Mouse (Mus musculus): ENCODE measurements around the gene Tmem245.
A peak's percentile ranks its signal among the peaks of the same experiment; 100 is the strongest.

Tmem245 gene

DNA sequence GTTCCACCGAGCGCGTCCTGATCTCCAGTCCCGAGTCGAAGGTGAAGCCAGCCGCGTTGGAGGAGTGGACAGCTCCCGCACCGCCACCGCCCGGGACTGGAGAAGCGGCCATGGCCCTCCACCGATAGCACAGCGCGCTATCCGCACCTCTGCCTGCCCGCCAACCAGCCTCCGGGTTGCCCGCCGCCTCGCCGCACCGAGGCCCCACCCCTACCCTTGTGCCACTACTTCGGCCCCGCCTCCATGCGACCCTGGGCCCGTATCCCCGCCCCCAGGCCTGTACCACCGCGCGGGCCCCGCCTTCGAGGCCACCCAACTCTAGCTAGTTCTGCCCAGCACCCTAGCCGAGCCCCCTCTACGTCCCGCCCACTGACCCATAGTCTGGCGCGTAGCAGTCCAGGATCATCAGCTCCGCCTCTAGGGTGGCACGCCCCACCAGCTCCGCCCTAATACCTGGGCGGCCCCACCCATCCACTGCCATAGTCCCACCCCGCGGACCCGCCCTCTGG, 82.2 kb downstream of the Tmem245 start, which contains the start of gene Ctnnal1:
TSS of gene Ctnnal1 (minus strand) at position 186 of the 509 bp plus-strand sequence.
- ATAC-seq (ENCODE audit: low TSS enrichment): peak; percentile 72

DNA sequence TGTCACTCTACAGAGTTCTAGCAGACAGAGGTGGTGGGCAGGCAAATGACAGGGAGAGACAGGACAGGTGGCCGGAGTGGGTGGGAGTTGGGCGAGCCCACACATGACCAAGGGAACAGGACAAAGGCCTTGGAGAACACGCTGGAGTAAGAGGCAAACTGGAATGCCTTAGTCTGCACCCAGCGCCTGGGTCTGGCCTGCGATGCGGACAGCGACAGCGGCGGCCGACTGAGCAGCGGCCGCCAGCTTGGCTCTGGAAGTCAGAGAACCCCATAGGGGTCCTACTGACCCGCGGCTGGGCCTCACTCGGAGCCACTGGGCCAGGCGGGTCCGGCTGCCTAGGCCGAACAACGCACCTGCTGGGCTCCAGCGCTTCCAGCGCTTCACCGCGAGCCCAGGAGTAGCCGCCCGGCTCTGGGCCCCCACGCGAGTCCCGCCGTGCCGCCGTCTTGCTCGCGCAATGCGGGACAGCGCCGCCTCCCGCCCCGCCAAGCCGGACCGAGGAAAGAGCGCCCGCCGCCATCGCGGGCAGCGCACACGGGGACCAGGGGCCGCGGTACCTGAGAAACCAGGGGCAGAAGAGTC, 82.7 kb downstream of the Tmem245 start:
- peak; percentile 55 for ATAC-seq (ENCODE audit: low TSS enrichment)

DNA sequence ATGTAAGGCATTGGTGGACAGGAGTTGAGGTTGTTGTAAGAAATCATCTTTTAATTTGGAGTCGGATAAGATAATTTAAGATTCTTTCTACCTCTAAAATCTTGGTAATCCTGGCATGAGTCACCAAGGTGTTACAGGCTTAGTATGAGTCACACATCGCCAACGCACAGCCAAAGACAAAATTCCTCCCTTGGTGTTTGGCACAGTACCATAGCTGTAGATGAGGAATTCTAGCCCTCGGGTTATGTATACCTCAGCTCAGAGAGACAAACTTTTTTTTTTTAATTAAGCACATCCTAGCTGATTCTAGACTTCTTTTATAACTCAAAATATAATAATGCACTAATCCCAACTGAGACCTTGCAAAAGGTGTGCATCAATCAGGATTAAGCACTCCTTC, 83.2 kb downstream of the Tmem245 start:
- ATAC-seq (ENCODE audit: low TSS enrichment): peak; percentile 42

DNA sequence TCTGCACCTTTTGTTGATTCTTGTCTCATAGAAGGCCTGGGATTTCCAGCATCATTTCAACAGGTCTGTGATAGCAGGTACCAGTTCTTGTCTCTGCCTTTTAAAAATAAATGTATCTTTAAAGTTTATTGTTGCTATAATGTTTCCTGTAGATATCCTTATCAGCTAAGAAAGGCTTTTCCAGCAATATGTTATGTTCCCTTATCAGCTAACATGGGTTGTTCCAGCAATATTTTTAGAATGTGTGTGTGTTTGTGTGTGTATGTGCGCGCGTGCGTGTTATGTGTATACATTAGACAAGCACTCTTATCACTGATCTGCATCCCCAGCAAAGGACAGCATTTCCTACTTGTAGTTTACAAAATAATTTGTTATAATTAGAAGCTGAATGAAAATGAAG, 85.7 kb downstream of the Tmem245 start:
- ATAC-seq (ENCODE audit: low TSS enrichment): no peak

DNA sequence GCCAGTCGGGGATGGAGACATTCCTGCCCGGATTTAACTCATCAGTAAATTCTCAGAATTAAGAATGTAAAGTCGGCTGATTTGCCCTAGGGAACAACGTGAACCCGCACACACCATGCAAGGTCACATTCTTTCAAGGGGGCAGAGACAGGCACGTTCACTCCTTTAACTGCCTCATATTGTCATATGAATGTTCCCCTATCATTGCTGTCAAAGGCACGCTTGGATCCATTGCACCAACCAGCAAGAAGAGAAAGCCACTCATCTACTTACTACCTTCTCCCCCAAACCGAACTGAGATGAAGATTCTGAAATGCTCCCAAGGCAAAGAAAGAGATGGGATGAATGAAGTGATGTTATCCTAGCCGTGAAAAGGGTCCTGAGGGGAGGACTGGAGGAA, 88.5 kb downstream of the Tmem245 start:
- no peak for ATAC-seq (ENCODE audit: low TSS enrichment)

DNA sequence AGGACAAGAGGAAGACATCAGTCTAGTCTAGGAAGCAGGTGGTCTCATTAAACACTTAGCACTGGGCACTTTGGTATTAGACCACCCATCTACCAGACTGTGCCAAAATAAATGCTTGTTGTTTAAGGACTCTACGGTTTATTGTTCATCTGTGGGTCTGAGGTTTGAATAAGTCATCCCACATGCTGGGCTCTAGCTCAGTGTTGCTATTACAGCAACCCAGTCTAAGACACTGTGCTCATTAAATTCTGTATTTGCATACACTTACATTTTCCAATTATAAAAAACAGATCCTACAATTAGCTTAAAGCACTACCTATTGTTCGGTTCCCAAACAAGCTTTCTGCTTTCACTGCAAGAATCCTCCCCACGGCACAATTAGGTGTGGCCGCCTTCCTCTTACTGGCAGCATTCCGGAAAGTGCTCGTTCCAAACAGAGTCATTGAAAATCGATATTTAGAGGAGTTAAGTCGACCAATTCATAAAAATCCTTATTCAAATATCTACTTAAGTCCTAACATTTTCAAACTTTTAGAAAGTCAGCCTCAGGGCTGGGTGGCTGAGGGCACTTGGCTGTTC, 90.8 kb downstream of the Tmem245 start:
- ATAC-seq (ENCODE audit: low TSS enrichment): no peak

DNA sequence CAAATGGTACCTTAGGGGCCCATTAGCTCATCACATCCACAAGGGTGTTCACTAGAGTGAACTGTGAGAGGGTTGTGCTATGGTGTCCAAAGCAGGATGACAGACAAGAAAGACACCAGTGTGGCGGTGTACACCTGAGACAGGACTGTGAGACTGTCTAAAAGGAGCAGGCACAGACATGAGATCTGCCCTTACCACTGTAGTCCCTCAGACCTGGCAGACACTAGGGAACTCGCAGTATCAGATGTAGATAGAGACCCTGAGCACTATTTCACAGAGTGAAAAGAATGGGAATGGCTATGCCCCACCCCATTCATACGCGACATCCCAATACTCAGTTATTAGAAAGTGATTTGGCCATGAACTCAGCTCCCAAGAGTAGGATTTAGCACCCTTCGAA, 91.3 kb downstream of the Tmem245 start:
- ATAC-seq (ENCODE audit: low TSS enrichment): no peak

DNA sequence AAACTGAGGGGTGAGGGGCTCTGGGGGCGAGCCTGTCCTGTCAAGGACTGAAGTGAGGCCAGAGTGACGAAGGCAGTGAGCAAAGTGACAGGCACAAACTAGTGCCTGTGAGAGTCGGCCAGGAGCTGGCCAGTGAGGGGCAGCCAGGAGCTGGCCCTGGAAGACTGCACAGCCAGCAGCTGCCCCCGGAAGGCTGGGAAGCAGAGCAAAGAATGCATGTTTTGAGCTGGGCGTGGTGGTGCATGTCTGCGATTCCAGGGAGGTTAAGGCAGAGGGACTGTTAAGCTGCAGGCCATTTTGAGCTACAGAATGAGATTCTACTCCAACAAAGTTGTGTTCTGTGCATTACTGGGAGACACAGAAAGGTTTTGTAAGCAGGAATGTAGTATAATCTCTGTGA, 96.5 kb downstream of the Tmem245 start:
- peak; percentile 58 for ATAC-seq (ENCODE audit: low TSS enrichment)

DNA sequence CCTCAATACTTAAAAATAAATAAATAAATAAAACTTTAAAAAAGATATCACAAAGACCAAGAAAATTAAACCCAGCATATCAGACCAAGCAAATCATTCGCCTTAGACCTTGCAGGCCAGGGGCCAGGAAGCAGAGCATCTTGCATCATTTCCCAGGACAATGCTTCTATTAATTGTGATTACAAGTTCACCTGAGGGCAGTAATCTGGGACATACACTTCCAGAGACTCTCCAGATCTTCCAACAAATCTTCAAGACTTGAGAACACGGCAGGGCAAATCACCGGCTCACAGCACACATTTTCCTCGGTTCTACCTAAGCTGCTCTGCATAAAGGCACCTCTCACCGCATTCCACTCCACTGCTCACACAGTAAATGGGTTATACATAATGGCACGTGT, 99.2 kb downstream of the Tmem245 start:
- ATAC-seq (ENCODE audit: low TSS enrichment): no peak

DNA sequence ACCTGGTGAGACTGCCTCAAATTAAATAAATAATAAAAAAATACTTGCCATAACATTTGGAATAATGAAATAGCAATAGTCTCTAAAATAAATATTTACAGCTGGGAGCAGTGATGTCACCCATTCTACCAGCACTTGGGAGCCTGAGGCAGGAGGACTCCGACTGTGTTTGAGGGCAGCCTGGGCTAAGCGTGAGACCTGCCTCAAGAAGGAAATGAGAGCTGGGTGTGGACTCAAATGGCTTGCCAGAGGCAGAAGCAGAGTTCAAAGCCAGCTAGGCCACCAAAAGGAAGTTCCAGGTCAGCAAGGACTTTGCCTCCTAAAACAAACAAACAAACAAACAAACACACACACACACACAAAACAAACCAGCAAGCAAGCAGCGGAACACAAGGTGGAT, 99.8 kb downstream of the Tmem245 start:
- ATAC-seq (ENCODE audit: low TSS enrichment): no peak

DNA sequence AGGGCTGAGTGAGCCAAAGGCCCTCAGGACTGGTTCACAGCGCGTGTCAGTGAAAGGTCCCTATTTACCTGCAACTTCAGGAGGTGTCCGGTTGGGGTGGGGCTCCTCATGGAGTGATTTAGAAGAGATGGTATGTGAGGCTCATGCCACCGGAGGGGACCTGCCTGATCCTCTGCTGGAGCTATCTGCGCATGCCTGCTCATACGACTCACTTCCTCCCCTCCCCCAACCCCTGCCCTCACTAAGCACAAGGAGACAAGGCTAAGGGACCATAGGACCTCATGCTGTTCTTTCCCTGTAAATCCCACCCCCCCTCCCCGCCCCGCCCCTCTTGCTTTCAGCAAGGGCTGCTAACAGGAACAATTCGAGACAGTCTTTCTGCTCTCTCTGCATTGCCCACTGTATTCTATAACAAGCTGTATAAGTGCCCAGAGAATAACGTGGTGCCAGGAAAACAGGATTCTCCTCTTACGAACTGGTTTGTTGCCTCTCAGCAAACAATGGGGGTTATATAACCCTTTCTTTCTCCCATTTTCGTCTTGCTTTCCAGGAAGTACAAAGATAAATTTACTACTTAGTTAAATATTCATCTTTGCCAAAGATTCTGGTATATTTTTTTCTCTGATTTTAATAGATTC, 101.2 kb downstream of the Tmem245 start:
- ATAC-seq (ENCODE audit: low TSS enrichment): no peak

DNA sequence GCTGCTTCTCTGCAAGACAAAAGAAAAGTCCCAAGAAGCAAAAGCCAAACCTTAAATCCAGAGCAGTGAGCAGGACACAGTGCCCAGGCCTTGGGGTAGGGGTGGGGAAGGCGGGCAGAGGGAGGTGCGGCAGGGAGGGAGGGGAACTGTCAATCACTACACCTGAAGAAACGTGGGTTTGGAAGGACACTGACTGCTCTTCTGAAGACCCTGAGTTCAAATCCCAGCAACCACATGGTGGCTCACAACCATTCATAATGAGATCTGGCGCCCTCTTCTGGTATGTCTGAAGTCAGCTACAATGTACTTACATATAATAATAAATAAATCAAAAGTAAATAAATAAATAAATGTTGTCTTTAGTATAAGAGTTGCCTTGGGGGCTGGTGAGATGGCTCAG, 102.3 kb downstream of the Tmem245 start:
- ATAC-seq (ENCODE audit: low TSS enrichment): no peak

DNA sequence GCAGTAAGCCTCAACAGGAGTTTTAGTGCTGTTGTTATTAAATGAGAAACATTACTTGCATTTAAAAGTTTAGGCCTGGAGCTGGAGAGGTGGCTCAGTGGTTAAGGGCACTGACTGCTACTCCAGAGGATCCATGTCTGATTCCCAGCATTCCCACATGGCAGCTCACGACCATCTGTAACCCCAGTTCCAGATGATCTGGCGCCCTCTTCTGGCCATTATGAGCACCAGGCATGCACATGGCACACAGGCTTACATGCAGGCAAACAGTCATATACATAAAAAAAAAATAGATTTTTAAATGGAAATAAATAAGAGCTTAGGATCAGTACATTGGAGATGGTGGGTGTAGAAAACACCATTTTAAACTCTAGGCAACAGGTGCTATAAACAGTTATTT, 103.3 kb downstream of the Tmem245 start:
- no peak for ATAC-seq (ENCODE audit: low TSS enrichment)

DNA sequence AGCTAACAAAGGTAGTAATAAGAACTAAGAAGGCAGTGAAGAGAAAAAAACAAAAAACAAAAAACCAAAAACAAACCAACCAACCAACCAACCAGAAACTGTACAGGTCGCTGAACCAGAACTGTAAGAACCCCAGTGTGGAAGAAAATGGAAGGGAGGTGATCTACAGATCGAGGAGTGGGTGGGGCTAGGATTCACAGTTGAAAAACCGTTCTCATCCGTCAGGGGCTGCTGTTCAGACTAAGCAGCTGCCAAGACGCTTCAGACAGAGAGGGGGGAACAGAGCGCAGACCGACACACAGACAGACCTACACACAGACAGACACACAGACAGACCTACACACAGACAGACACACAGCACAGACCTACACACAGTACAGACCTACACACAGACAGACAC, 104.7 kb downstream of the Tmem245 start:
- ATAC-seq (ENCODE audit: low TSS enrichment): no peak

DNA sequence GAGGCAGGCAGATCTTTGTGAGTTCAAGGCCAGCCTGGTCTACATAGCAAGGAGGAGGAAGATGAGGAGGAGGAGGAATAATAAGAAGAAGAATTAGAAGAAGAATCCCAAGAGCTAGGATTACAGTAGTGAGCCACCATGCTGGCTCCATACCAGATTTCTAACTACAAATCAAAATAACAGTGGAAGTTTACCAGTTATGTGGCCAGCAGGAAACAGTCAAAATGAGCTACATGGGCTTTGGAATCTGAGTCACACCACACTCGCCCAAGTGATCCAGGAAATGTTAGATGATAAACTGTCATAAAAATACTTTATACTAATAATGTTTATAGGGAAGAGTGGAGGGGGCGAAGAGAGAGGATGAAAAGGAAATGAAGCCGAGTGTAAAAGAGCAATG, 106.9 kb downstream of the Tmem245 start:
- ATAC-seq (ENCODE audit: low TSS enrichment): no peak

DNA sequence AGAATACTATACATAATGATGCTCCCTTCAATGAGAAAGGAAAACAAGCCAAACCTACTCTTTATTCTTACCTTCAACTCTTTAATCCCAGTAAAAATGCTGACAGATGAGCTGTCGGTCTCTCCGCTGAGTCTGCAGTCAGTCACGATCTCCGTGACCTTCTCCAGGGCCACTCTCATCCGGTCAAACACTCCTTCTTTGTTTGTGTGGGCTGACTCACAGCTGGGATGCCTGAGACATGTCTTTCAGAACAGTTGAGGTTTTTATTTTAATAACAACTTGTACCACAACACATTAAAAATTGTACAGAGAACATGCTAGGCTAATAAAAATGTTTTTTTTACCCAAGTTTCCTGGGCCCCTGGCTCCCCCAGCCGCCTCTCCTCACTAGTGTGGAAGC, 109.6 kb downstream of the Tmem245 start:
- ATAC-seq (ENCODE audit: low TSS enrichment): no peak

DNA sequence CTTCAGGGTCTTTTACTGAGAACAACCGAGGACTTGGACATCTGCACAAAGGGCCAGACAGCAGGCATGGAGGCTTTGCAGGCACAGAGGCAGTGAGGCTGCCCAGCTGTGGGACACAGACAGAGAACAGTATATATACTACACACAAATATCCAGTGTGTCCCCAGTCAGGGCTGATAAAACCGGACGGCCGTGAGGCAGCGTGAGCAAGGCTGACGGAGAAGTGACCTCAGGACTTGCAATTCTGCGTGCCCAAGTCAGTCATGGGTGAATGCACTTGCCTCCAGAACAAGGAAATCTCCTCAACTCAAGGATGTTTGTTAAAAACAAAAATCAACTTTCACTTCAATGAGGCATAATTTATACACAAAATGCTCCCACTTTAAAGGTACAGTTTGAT, 115.2 kb downstream of the Tmem245 start:
- no peak for ATAC-seq (ENCODE audit: low TSS enrichment)

DNA sequence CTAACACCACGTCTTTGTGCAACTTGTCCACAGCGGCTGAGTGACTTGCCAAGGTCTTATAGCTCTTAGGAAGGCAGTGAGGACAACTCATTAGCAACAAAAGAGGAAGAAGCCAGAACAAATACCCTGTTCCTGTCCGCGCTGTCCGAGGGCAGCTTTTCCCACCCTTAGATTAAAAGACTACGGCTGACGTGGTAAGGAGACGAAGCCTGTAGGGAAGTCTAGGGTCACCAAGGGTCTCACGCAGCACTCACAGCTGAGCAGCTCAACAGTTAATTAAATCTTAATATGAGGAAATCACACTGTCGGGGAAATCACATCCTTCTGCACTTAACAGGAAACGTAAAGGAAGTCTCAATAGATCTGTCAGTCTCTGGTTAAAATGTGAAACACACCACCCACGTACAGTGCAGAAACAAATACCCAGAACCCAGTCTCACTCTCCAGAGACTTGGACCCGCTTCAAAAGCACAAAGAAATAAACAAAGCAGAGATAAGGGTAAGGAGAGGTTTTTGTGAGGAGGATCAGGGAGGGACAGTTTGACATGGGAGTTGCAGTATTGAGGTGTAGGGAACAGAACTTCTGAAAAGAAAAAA, 116.1 kb downstream of the Tmem245 start:
- ATAC-seq (ENCODE audit: low TSS enrichment): no peak

DNA sequence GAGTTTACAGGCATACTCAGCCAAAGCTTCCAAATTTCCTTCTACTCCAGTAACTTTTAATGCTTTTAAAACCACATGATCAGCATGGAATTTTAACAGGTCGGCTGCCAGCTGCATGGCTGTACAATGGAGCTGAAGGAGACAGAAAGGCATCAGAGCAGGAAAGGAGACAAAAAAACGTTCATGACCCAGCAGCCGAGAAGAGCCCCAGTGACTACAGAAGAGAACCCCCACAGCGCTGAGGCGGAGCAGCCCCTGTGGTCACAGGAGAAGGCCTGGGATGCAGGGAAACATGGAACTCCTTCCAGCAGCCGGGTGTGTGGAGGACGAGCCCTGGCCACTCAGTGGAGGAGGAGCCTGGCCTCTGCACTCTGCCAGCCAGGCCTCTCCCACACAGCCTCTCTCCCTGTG, 117.7 kb downstream of the Tmem245 start:
- no peak for ATAC-seq (ENCODE audit: low TSS enrichment)

DNA sequence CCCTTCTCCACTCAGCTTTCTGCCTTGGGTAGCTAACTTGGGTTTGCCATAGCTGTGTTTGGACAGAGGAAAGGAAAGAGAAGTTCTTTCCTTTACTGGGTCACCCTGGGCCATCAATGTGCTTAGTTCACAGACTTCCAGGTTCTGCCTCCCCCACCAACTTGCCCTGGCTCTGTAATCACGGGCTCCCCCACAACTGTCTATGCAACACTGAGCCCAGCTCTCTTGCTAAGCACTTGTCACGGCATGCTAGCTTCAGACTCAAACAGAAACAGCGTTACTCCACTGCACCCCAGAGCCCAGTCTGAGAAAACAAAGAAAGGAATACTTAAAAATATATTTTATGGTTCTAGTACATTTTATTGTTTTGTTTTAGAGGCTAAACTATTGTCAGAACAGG, 118.3 kb downstream of the Tmem245 start:
- ATAC-seq (ENCODE audit: low TSS enrichment): no peak

DNA sequence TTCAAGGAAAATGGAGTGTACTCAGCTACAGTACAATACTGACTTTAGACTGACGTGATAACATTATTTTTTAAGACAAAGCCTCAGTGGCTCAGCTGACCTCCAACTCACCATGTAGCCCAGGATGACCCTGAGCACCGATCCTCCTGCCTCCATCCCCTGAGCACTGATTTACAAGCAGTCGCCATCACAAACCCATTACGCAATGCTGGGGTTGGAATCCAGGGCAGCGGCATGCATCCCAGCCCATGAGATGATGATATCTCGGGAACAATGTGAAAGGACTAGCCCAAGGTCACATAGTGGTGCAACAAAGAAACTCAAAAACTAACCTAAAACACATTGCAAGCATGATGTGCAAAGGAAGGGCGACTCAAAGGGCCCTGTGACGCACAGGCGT, 123.0 kb downstream of the Tmem245 start:
- no peak for ATAC-seq (ENCODE audit: low TSS enrichment)

DNA sequence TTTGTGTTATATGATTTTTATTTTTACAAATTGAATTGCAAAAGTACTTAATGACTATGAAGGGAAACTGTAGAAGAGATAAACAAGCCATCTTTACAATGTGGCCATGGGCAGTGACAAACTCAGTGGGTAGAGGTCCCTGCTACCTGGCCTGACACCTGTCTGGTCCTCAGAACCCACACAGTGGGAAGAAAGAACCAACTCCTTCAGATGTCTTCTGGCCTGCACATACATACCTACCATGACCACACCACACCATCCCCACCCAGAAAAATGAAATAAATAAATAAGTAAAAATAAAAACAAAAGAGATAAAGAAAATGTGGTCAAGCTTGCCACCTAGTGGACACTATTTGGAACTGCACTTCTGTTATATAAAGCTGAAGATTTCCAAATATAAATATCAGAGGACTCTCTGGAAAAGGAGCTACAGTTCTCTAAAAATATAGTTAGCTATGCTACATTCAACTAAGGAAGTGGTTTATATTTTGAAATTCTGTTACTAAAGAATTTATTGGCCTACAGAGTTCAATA, 127.2 kb downstream of the Tmem245 start:
- peak; percentile 68 for ATAC-seq (ENCODE audit: low TSS enrichment)

Measured in frontal cortex, adult (tissue).